ENCODE assay signal across 16 mouse cellular contexts in genomic region chr5:121378678-121379256, GRCm38 (mm10). TPM values are rescaled to one million over a fixed set of nuclear protein-coding genes. Genes with fewer than 3 reads are reported as not detected.
DNase-seq lines count a peak whose midpoint lies in the region; TF ChIP-seq lines count a peak whose summit lies in the region.
"Had no signal": no experiment of that assay in that cellular context is flagged by ENCODE, and none has a peak within 500 bp of the region (broad histone marks: within the 10 kb centered on the region; RNA-seq: fewer than 3 reads in every experiment).

No protein-coding gene starts in this region.

- peak; percentile 33 to 49 for DNase-seq in left cerebral cortex, adult 18-20 months (ENCODE audit: low spot score in 2 of 2)
- DNase-seq in left cerebral cortex, adult 11 months (ENCODE audit: low spot score) = no peak
- peak; percentile 11 for DNase-seq in lung, postnatal 36 days
- no peak for DNase-seq in lung, adult 2 months
- DNase-seq in brain, adult 2 months (ENCODE audit: low read depth, low spot score) = peak; percentile 53
- no peak for DNase-seq in adrenal gland, adult 18-20 months (ENCODE audit: low spot score in 2 of 2)
- DNase-seq: adrenal gland, postnatal 14 days; cerebellum, adult 18-20 months; cerebellum, adult 9-11 months; cerebellum, postnatal 36 days; gastrocnemius, postnatal 10 days; heart, postnatal 36 days had no signal

- 84% methylated on average over 13 of the region's 13 CpGs for WGBS in lung, adult 2 months

- no peak for TF ChIP-seq POLR2A in lung, adult 2 months (IDR thresholded peaks at IDR 0.05; ENCODE audit: borderline replicate concordance, extremely low read depth, low read depth, low read length)

- H3K4me3 ChIP-seq in lung, adult 2 months (replicated peaks; ENCODE audit: extremely low read depth, low read depth, low read length) = no peak overlapping the region
- H3K4me3 ChIP-seq: embryonic facial prominence, embryonic 13.5 days; forebrain, embryonic 12.5 days; heart, embryonic 13.5 days; hindbrain, embryonic 15.5 days had no signal

- no peak for TF ChIP-seq CTCF in lung, adult 2 months (IDR thresholded peaks at IDR 0.05; ENCODE audit: insufficient read depth, low read length)

- H3K4me1 ChIP-seq in lung, adult 2 months (ENCODE audit: control insufficient read depth, insufficient read depth, low read length) = peaks cover 2% of the 10 kb centered on the region; the same call in 1 of the 2 replicates

RNA-seq across cellular contexts. Expression of gene Trafd1, which starts 6.7 kb away (rescaled TPM):
- 10 to 100 TPM; 79.9 to 84.4 TPM for total RNA-seq in left cerebral cortex, adult 18-20 months (2021)
- 83.8 and 108 TPM in 2 replicates for polyA plus RNA-seq in lung, adult 2 months (2012; rRNA removed)
- 10 to 100 TPM; 41.6 to 49.4 TPM for total RNA-seq in adrenal gland, adult 18-20 months (2021)

RNA-seq across cellular contexts. Expression of gene Naa25, which starts 19.0 kb away (rescaled TPM):
- total RNA-seq in left cerebral cortex, adult 18-20 months (2021) = 10 to 100 TPM; 43.2 to 43.4 TPM
- 6.2 and 10.0 TPM in 2 replicates for polyA plus RNA-seq in lung, adult 2 months (2012; rRNA removed)
- 10 to 100 TPM; 38.8 to 40.4 TPM for total RNA-seq in adrenal gland, adult 18-20 months (2021)

Comparison
In these comparisons a context has a peak if more than half of its experiments do, and no peak if none do; other contexts are left out.
1. DNase-seq: peak in left cerebral cortex, adult 18-20 months (2 of 2), lung, postnatal 36 days (single experiment) and brain, adult 2 months (single experiment); none in left cerebral cortex, adult 11 months (single experiment), lung, adult 2 months (single experiment) and adrenal gland, adult 18-20 months (0 of 2).